Mouse (Mus musculus): ENCODE data around the gene Calm2. TPM values are rescaled to one million over a fixed set of nuclear protein-coding genes. Genes with fewer than 3 reads are reported as not detected.

Calm2 gene
- polyA plus RNA-seq, 1 experiment: 3.2 TPM

DNA sequence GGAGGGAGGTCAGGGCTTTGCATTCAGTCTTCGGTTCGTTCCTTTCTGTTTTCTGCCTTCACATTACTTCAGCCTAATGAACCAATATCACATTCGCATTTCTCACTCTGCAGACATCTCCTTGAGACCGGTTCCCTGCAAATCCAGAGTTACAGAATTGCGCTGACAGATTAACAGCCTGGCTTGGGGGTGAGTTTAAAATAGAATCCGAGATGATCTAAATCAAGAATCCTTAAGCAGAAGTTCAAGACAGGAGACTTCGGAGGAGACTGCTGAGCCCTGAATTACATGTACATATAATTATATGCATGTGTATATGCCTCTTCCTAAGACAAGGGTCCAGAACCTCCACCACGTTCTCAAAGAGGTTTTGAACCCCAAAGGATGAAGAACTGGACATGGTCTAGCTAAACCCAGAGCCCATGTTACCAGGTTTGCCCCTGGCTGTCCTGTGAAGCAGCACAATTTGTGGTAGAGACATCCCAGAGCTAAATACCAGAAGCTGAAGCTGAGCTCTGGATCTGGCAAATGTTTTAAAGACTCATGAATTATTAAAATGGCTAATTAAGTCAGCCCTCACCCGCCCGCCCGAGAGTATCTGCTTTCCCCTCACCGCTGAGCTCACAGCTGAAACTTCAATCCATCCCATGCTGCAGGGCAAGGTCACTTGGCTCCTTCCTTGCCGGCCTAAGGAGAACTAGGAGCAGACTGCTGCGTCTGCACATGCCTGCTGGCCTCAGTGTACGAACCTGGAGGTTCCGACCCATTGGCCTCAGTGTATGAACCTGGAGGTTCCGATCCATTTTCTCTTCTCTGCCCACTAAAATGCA is 14.1 kb upstream of the Calm2 start:
- TF ChIP-seq GATA1 (IDR thresholded peaks at IDR 0.05; ENCODE audit: low read length) (no peak), TAL1 (IDR thresholded peaks at IDR 0.05; ENCODE audit: low read length) (no peak)
- no peaks in the 10 kb centered on the region for H3K9me3 ChIP-seq (ENCODE audit: control insufficient read depth, low read length)
- peaks cover 34% of the 10 kb centered on the region for H3K27me3 ChIP-seq (ENCODE audit: control insufficient read depth)
- H3K36me3 ChIP-seq (ENCODE audit: control insufficient read depth): no peaks in the 10 kb centered on the region
- H3K4me3 ChIP-seq (replicated peaks): no peak overlapping the region
- H3K4me1 ChIP-seq (ENCODE audit: control insufficient read depth): peaks cover 6% of the 10 kb centered on the region

DNA sequence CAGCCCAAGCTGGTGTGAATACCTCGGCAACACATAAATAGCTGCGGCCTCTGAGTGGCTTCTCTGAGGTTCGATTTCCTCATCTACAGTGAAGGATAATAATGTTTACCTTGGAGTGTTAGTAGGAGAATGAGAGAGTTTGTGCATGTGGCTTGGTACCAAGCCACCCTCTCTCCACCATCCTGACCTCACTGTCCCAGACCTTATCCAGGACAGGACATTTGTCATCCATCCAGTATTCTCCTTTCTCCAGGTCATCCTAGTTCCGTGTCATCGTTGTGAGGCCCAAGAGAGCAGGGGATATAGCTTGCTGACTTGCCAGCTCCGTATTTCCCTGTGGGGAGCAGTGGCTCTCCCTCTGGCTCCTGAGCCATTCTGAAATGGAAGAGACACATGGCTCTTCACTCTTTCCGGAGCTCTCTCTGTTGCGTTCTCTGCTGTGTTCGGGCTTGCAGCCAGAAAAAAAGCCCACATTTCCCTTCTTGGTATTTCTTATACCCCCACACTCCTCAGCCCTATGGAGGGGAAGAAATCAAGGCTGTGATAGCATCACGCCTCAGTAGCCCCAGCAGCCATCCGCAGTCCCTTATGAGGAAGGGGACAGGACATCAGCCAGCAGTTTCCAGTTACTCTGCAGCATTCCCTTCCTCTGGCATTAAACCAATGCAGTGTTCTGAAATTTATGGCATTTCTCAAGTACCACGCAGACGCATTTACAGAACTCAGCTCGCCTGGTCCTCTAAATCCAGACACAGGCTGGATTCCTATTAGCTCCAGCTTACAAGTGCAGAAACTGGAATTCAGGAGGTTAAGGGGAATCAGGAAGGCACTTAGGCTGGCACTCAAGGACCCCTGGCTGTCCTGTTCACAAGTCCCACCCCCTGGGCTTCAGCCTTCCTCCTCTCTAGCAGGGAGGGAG is 13.3 kb upstream of the Calm2 start:
- Histone ChIP-seq H3K27me3 (ENCODE audit: control insufficient read depth) (peaks cover 34% of the 10 kb centered on the region), H3K9me3 (ENCODE audit: control insufficient read depth, low read length) (no peaks in the 10 kb centered on the region), H3K36me3 (ENCODE audit: control insufficient read depth) (no peaks in the 10 kb centered on the region), H3K4me3 (replicated peaks) (no peak overlapping the region), H3K4me1 (ENCODE audit: control insufficient read depth) (peaks cover 6% of the 10 kb centered on the region)
- TF ChIP-seq TAL1 (IDR thresholded peaks at IDR 0.05; ENCODE audit: low read length): no peak
- TF ChIP-seq GATA1 (IDR thresholded peaks at IDR 0.05; ENCODE audit: low read length): no peak

DNA sequence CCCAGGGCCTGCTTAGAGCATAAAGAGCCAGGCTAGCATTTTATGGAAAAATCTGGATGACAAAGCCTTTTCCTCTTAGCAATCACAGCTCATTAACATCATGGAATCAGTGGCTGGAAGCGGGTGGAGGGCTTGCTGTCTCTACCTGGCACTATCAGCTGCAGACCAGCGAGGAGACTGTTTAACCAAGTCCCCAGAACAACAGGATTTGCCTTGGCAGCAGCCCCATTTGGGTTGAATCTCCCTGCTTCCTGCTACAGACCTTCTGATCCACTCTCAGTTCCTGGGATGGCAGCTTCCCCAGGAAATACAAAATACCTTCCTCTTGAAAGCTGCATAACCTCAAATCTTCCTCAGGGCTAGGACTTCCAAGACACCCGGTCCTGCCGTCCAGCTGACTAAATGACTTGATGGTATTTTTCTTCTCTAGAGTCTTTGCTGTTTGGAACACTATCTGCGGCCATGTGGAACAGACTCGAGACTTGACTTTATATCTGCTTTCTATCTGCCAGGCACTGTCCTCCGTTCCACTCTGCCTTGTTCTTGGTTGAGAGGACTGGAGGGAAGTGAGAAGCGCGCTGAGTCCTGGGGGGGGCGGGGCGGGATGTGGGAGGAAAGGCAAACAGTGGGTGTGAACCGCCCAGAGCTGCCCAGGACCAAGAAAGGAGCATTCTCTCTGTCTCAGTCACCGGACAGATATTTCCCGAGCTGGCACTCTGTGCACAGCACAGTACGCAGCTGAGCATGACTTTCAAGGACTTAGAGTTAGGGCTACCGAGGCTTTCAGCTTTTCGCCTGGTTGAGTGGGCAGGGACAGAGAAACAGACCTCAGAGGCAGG is 12.4 kb upstream of the Calm2 start:
- no peaks in the 10 kb centered on the region for H3K36me3 ChIP-seq (ENCODE audit: control insufficient read depth)
- no peak overlapping the region for H3K4me3 ChIP-seq (replicated peaks)
- H3K4me1 ChIP-seq (ENCODE audit: control insufficient read depth): peaks cover 6% of the 10 kb centered on the region
- TF ChIP-seq TAL1 (IDR thresholded peaks at IDR 0.05; ENCODE audit: low read length): no peak
- no peak for TF ChIP-seq GATA1 (IDR thresholded peaks at IDR 0.05; ENCODE audit: low read length)
- no peaks in the 10 kb centered on the region for H3K9me3 ChIP-seq (ENCODE audit: control insufficient read depth, low read length)
- peaks cover 34% of the 10 kb centered on the region for H3K27me3 ChIP-seq (ENCODE audit: control insufficient read depth)

DNA sequence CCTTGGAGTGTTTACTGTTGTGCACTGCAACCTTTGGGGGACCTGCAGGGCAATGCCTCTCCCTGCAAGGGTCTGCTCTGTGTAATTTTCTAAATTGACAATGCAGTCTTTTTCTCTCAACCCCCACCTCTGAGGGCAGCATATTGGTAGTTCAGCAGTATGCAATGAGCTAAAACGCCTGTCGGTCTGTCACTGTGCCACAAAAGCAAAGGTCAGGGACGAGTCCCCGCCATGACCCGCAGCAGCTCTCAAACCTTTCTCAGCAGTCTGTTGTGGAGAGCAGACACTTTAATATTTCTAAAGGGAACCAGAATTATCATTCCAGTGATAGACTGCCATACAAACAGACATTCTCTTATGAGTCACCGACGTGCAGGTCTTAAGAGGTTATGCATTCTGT is 11.2 kb upstream of the Calm2 start:
- TF ChIP-seq GATA1 (IDR thresholded peaks at IDR 0.05; ENCODE audit: low read length) (no peak), TAL1 (IDR thresholded peaks at IDR 0.05; ENCODE audit: low read length) (no peak)
- peaks cover 34% of the 10 kb centered on the region for H3K27me3 ChIP-seq (ENCODE audit: control insufficient read depth)

DNA sequence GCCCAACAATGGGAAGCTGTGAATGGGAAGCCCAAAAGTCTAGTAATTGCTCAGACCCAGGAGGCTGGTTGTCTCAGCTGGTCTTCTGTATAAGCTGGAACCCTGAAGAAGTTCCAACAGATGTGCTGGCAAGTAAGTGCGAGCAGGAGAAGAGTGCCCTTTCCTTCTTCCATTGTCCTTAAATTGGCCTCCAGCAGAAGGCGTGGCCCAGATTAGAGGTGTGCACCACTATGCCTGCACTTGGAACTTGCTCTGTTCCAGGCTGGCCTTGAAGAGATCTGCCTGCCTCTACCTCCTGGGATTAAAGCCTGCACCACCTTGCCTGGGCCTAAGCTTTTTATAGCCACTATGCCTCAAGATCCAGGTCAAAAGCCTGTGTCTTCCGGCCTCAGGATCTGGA is 7.4 kb upstream of the Calm2 start:
- Histone ChIP-seq H3K4me3 (replicated peaks) (no peak overlapping the region), H3K27me3 (ENCODE audit: control insufficient read depth) (peaks cover 17% of the 10 kb centered on the region), H3K9me3 (ENCODE audit: control insufficient read depth, low read length) (no peaks in the 10 kb centered on the region), H3K36me3 (ENCODE audit: control insufficient read depth) (no peaks in the 10 kb centered on the region), H3K4me1 (ENCODE audit: control insufficient read depth) (peaks cover 2% of the 10 kb centered on the region)
- TF ChIP-seq GATA1 (IDR thresholded peaks at IDR 0.05; ENCODE audit: low read length): no peak
- no peak for TF ChIP-seq TAL1 (IDR thresholded peaks at IDR 0.05; ENCODE audit: low read length)

More for the DNA sequence above, 11.2 kb upstream of the Calm2 start:
- H3K36me3 ChIP-seq (ENCODE audit: control insufficient read depth): no peaks in the 10 kb centered on the region
- H3K9me3 ChIP-seq (ENCODE audit: control insufficient read depth, low read length): no peaks in the 10 kb centered on the region
- peaks cover 6% of the 10 kb centered on the region for H3K4me1 ChIP-seq (ENCODE audit: control insufficient read depth)
- H3K4me3 ChIP-seq (replicated peaks): no peak overlapping the region

DNA sequence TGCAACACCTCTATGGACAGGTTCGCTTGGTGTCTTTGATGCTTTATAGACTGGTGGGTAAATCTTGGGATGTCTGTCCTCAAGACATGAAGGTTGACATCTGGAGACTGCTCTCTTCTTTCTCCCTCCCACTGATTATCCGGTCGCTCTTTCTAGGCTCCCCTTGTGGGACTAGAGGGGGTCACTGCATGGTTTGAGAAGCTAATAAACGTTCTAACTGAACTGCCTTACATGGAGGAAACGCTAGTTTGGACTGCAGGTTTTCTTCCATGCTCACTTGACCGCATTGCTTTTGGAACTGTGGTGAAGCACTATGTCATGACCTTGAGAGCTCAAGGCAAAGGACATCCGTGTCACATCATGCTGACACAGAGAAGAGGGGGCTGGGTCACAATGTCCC is 6.6 kb upstream of the Calm2 start:
- no peak for TF ChIP-seq TAL1 (IDR thresholded peaks at IDR 0.05; ENCODE audit: low read length)
- no peaks in the 10 kb centered on the region for H3K36me3 ChIP-seq (ENCODE audit: control insufficient read depth)
- peaks cover 14% of the 10 kb centered on the region for H3K27me3 ChIP-seq (ENCODE audit: control insufficient read depth)
- H3K4me1 ChIP-seq (ENCODE audit: control insufficient read depth): peaks cover 6% of the 10 kb centered on the region
- H3K9me3 ChIP-seq (ENCODE audit: control insufficient read depth, low read length): no peaks in the 10 kb centered on the region
- H3K4me3 ChIP-seq (replicated peaks): no peak overlapping the region

DNA sequence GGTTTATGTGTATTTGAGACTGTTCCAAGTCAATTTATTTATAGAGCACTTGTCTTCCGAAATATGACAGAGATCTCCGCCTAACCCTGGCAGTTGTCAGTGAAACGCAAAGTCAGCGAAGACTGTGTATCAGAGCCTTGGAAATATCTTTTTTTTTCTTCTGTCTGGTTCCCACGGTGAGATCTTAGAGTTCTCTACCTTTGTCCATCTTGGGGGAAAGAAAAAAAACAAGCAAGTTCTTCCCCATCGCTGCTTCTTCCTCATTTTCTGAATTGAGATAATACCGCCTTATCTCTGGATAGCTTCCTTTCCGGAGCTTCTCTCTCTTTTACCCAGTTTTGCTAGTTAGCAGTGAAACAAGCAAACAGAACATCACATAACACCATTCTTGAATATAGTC is 2.1 kb upstream of the Calm2 start:
- H3K4me3 ChIP-seq (replicated peaks): no peak overlapping the region
- peaks cover 12% of the 10 kb centered on the region for H3K27me3 ChIP-seq (ENCODE audit: control insufficient read depth)
- TF ChIP-seq TAL1 (IDR thresholded peaks at IDR 0.05; ENCODE audit: low read length): no peak
- TF ChIP-seq GATA1 (IDR thresholded peaks at IDR 0.05; ENCODE audit: low read length): no peak
- H3K9me3 ChIP-seq (ENCODE audit: control insufficient read depth, low read length): no peaks in the 10 kb centered on the region
- H3K36me3 ChIP-seq (ENCODE audit: control insufficient read depth): peaks cover 10% of the 10 kb centered on the region
- peaks cover 32% of the 10 kb centered on the region for H3K4me1 ChIP-seq (ENCODE audit: control insufficient read depth)

DNA sequence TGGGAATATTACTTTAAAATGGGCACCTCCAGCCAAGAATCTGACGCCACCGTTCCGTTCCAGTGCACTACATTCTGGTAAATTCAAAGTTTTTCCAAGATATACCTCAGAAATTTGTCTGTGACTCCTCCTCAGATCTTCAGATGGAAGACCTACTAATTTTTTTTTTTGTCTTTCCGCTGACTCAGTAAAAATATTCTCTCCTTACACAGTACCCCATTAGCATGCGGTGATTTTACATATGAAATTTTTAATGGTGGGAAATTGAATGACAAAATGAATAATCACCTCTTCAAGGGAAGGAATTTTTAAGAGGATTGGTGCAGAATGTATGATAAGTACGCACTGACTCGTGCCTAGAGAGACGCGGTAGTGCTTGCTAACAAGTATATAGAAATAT is 1.6 kb upstream of the Calm2 start:
- Histone ChIP-seq H3K4me3 (replicated peaks) (no peak overlapping the region), H3K9me3 (ENCODE audit: control insufficient read depth, low read length) (no peaks in the 10 kb centered on the region), H3K27me3 (ENCODE audit: control insufficient read depth) (peaks cover 12% of the 10 kb centered on the region), H3K4me1 (ENCODE audit: control insufficient read depth) (peaks cover 36% of the 10 kb centered on the region), H3K36me3 (ENCODE audit: control insufficient read depth) (peaks cover 15% of the 10 kb centered on the region)
- TF ChIP-seq GATA1 (IDR thresholded peaks at IDR 0.05; ENCODE audit: low read length): no peak
- TF ChIP-seq TAL1 (IDR thresholded peaks at IDR 0.05; ENCODE audit: low read length): no peak
